Mouse (Mus musculus) left cerebral cortex, adult 2 months (tissue): Measurements from ENCODE around the gene Spata20. TPM values are rescaled to one million over a fixed set of nuclear protein-coding genes. Genes with fewer than 3 reads are reported as not detected.

Experiments used
- DNase-seq, 2 experiments: peaks; one replicate each; pipeline ENCODE4 v3.0.0; 2021 to 2022; ENCODE audit warnings: low spot score in 2 of 2, mixed read lengths in 1 of 2; ENCODE audit errors: extremely low spot score in 1 of 2
- H3K27ac ChIP-seq: fragments of 200-600 bp; 2 replicates; pipeline ENCODE4 v1.8.1; 2022
- H3K4me3 ChIP-seq: fragments of 200-600 bp; 2 replicates; pipeline ENCODE4 v1.8.1; 2022
- CTCF ChIP-seq: fragments of 200-600 bp; IDR thresholded peaks from 2 replicates; pipeline ENCODE4 v1.8.1; 2022; ENCODE audit warnings: antibody characterized with exemption, mild to moderate bottlenecking, moderate library complexity
- intact Hi-C: fragments of 180-260 bp; cut with DNase I; formaldehyde crosslinking; loops from one replicate; pipeline ENCODE4 v1.15.1; 2025
- total RNA-seq, 2 experiments: library from RNA; stranded (reverse); gene quantifications; 2 replicates each; pipeline ENCODE4 v1.2.3; 2021

Gene Spata20
- total RNA-seq, 2 experiments from 2014 or later = 0.41 to 0.51 TPM

- DNase-seq = no peak
- Histone ChIP-seq H3K27ac (no peak overlapping the region), H3K4me3 (no peak overlapping the region)
- no peak for TF ChIP-seq CTCF
- intact Hi-C loops = no loop called here
Observed at GRCm38 (mm10) chr11:94449239-94449638, 36.7 kb downstream of the Spata20 start.

- DNase-seq = no peak
- TF ChIP-seq CTCF = no peak
- H3K27ac ChIP-seq = no peak overlapping the region
- no peak overlapping the region for H3K4me3 ChIP-seq
- intact Hi-C loops = no loop called here
Observed at GRCm38 (mm10) chr11:94447017-94447416, 39.0 kb downstream of the Spata20 start.

- intact Hi-C loops = no loop called here
- no peak for DNase-seq
- TF ChIP-seq CTCF = no peak
- H3K27ac ChIP-seq = no peak overlapping the region
- no peak overlapping the region for H3K4me3 ChIP-seq
Observed at GRCm38 (mm10) chr11:94445300-94445699, 40.7 kb downstream of the Spata20 start.

GRCm38 (mm10) chr11:94444829-94445228 lies 41.1 kb downstream of the Spata20 start:
- DNase-seq = no peak
- H3K4me3 ChIP-seq = no peak overlapping the region
- TF ChIP-seq CTCF = no peak
- intact Hi-C loops = no loop called here
- no peak overlapping the region for H3K27ac ChIP-seq

GRCm38 (mm10) chr11:94441752-94442151 lies 44.2 kb downstream of the Spata20 start:
- no peak for TF ChIP-seq CTCF
- no peak overlapping the region for H3K4me3 ChIP-seq
- DNase-seq = no peak
- intact Hi-C loops = no loop called here
- no peak overlapping the region for H3K27ac ChIP-seq

- intact Hi-C loops = no loop called here
- no peak for TF ChIP-seq CTCF
- DNase-seq = no peak
- no peak overlapping the region for H3K4me3 ChIP-seq
- H3K27ac ChIP-seq = no peak overlapping the region
Observed at GRCm38 (mm10) chr11:94441122-94441521, 44.9 kb downstream of the Spata20 start.

GRCm38 (mm10) chr11:94440421-94440820 lies 45.6 kb downstream of the Spata20 start:
- DNase-seq = no peak
- Histone ChIP-seq H3K4me3 (no peak overlapping the region), H3K27ac (no peak overlapping the region)
- intact Hi-C loops = no loop called here
- no peak for TF ChIP-seq CTCF

GRCm38 (mm10) chr11:94429011-94429651 lies 56.8 kb downstream of the Spata20 start:
- intact Hi-C loops = no loop called here
- Histone ChIP-seq H3K4me3 (no peak overlapping the region), H3K27ac (no peak overlapping the region)
- no peak for DNase-seq
- TF ChIP-seq CTCF = no peak

Other genes with a start within 250 kb of the Spata20 start
- gene Wfikkn2, start 240.2 kb downstream of the Spata20 start, total RNA-seq = 1 to 10 TPM; 1.3 to 1.6 TPM
- not detected for gene Gm21885, start 204.3 kb downstream of the Spata20 start, total RNA-seq
- 100 to 1,000 TPM; 123 to 124 TPM for gene Luc7l3, start 164.2 kb downstream of the Spata20 start, total RNA-seq
- 100 to 1,000 TPM; 125 to 126 TPM for gene Ankrd40, start 158.2 kb downstream of the Spata20 start, total RNA-seq
- gene Abcc3, start 93.2 kb downstream of the Spata20 start, total RNA-seq = 1 to 10 TPM; 1.6 to 2.4 TPM
- 10 to 100 TPM; 93.0 to 98.7 TPM for gene Cacna1g, start 12.0 kb downstream of the Spata20 start, total RNA-seq
- gene Epn3, start 13.8 kb upstream of the Spata20 start, total RNA-seq = under 1 TPM; 0.79 TPM
- 1 to 10 TPM; 8.5 to 8.9 TPM for gene Mycbpap, start 35.6 kb upstream of the Spata20 start, total RNA-seq
- 10 to 100 TPM; 12.8 to 15.0 TPM for gene Rsad1, start 63.1 kb upstream of the Spata20 start, total RNA-seq
- gene Chad, start 78.9 kb upstream of the Spata20 start, total RNA-seq = under 1 TPM; 0.33 to 0.34 TPM
- gene Acsf2, start 115.7 kb upstream of the Spata20 start, total RNA-seq = 10 to 100 TPM; 14.3 to 14.4 TPM
- gene Lrrc59, start 143.6 kb upstream of the Spata20 start, total RNA-seq = 10 to 100 TPM; 90.1 to 93.1 TPM
- 10 to 100 TPM; 63.7 to 66.4 TPM for gene Mrpl27, start 167.6 kb upstream of the Spata20 start, total RNA-seq
- gene Eme1, start 167.8 kb upstream of the Spata20 start, total RNA-seq = not detected
- gene Xylt2, start 191.3 kb upstream of the Spata20 start, total RNA-seq = 10 to 100 TPM; 25.4 to 26.0 TPM
- gene Gm11541, start 218.3 kb upstream of the Spata20 start, total RNA-seq = not detected